Mouse (Mus musculus): ENCODE data around the gene Ubac2.

Gene Ubac2

DNA sequence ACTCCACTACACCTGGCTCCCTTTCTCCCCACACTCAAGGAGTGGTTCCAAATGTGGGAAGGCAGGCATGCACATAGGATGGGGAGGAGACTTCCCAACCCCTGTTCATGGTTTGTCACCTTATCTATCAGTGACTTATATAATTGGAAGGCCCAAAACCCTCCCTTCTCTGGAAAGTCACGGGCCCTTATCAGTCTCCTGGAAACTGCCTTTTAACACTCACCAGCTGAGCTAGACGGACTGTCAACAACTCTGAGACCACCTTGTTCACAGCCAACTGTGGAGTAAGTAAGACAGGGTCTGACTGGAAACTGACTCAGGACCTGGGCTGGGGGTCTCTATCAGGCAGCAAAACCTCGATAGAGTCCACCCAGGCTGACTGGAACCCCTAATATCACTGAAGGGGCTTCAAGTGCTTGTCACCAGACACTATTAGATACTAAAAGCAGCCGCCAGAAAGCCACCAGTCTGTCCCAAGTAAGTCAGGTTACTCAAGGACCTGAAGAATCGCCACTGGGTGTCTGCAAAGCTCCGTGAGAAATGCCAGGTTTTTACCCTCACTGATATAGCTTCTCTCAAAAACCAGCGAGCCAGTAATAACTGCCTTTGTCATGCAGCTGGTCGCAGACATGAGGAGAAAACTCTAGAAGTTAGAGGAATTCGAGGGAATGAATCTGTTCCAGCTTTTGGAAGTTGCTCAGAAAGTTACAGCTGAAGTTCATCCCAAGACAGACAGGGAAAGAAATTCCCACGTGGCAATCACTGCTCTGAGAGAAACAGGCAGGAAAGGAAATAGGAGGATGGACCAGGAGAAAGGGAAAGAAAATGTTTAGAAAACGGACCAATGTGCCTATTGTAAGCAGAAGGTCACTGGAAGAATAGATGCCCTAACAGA, 190.6 kb downstream of the Ubac2 start:
- no peak for ATAC-seq (ENCODE audit: insufficient number of reproducible peaks, low FRiP score, low TSS enrichment)

GRCm38 (mm10) chr14:122069948-122070347, 191.5 kb downstream of the Ubac2 start:
- ATAC-seq (ENCODE audit: insufficient number of reproducible peaks, low FRiP score, low TSS enrichment), result no peak
